Mouse (Mus musculus): ENCODE results near the gene Arhgap15. TPM values are rescaled to one million over a fixed set of nuclear protein-coding genes. Genes with fewer than 3 reads are reported as not detected.

Arhgap15 gene
- polyA plus RNA-seq, 1 experiment from 2014 or later: 0.20 TPM

DNA sequence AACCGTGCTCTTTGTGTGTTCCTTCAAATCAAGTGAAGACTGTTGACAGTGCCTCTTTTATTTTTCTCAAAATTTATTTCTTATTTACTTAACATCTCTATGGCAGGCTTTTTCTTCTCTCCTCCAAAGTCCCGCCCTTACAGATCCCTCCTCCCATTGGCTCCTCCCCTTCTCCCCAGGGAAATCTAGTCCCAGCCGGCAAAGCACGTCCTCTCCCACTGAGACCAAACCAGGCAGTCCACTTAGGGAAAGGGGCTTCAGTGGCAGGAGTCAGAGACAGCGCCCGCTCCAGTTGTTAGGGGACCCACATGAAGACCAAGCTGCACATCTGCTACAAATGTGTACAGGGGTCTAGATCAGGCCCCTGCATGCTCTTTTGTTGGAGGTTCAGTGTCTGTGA lies 569.8 kb downstream of the Arhgap15 start:
- H3K27me3 ChIP-seq (ENCODE audit: control insufficient read depth, insufficient read depth, low read length): no peaks in the 10 kb centered on the region
- ATAC-seq (replicated peaks; ENCODE audit: low FRiP score) (no peak), DNase-seq (ENCODE audit: low spot score) (no peak)
- 65% methylated on average over 6 of the region's 6 CpGs for WGBS
- no peaks in the 10 kb centered on the region for H3K36me3 ChIP-seq (ENCODE audit: control insufficient read depth, insufficient read depth, low read length)
- H3K9ac ChIP-seq (ENCODE audit: low read length): no peak overlapping the region
- no peak overlapping the region for H3K4me3 ChIP-seq (ENCODE audit: low read depth, low read length)
- H3K27ac ChIP-seq (ENCODE audit: low read depth, low read length): no peak overlapping the region
- no peak overlapping the region for H3K4me2 ChIP-seq (ENCODE audit: low read depth, low read length, severe bottlenecking)
- no peaks in the 10 kb centered on the region for H3K9me3 ChIP-seq (ENCODE audit: control insufficient read depth, low read length)
- H3K4me1 ChIP-seq (replicated peaks; ENCODE audit: control insufficient read depth, insufficient read depth, low read length): no peaks in the 10 kb centered on the region

- H3K9ac ChIP-seq (ENCODE audit: low read length): no peak overlapping the region
- DNase-seq (ENCODE audit: low spot score): no peak
- 91% methylated on average over 4 of the region's 4 CpGs for WGBS
- no peak for ATAC-seq (replicated peaks; ENCODE audit: low FRiP score)
- no peaks in the 10 kb centered on the region for H3K9me3 ChIP-seq (ENCODE audit: control insufficient read depth, low read length)
- H3K27ac ChIP-seq (ENCODE audit: low read depth, low read length): no peak overlapping the region
- no peaks in the 10 kb centered on the region for H3K4me1 ChIP-seq (replicated peaks; ENCODE audit: control insufficient read depth, insufficient read depth, low read length)
- H3K4me2 ChIP-seq (ENCODE audit: low read depth, low read length, severe bottlenecking): no peak overlapping the region
- no peak overlapping the region for H3K4me3 ChIP-seq (ENCODE audit: low read depth, low read length)
- H3K36me3 ChIP-seq (ENCODE audit: control insufficient read depth, insufficient read depth, low read length): no peaks in the 10 kb centered on the region
- H3K27me3 ChIP-seq (ENCODE audit: control insufficient read depth, insufficient read depth, low read length): no peaks in the 10 kb centered on the region
Measured at GRCm38 (mm10) chr2:44319479-44319878, 570.9 kb downstream of the Arhgap15 start.

- DNase-seq (ENCODE audit: low spot score): no peak
- Histone ChIP-seq H3K4me2 (ENCODE audit: low read depth, low read length, severe bottlenecking) (no peak overlapping the region), H3K4me1 (replicated peaks; ENCODE audit: control insufficient read depth, insufficient read depth, low read length) (no peaks in the 10 kb centered on the region), H3K9me3 (ENCODE audit: control insufficient read depth, low read length) (no peaks in the 10 kb centered on the region), H3K9ac (ENCODE audit: low read length) (no peak overlapping the region), H3K4me3 (ENCODE audit: low read depth, low read length) (no peak overlapping the region), H3K27me3 (ENCODE audit: control insufficient read depth, insufficient read depth, low read length) (no peaks in the 10 kb centered on the region), H3K27ac (ENCODE audit: low read depth, low read length) (no peak overlapping the region), H3K36me3 (ENCODE audit: control insufficient read depth, insufficient read depth, low read length) (no peaks in the 10 kb centered on the region)
- WGBS: 99% methylated on average over 4 of the region's 4 CpGs
- no peak for ATAC-seq (replicated peaks; ENCODE audit: low FRiP score)
Measured at GRCm38 (mm10) chr2:44323813-44324212, 575.2 kb downstream of the Arhgap15 start.

GRCm38 (mm10) chr2:44333295-44333694 lies 584.7 kb downstream of the Arhgap15 start:
- Histone ChIP-seq H3K36me3 (ENCODE audit: control insufficient read depth, insufficient read depth, low read length) (no peaks in the 10 kb centered on the region), H3K4me2 (ENCODE audit: low read depth, low read length, severe bottlenecking) (no peak overlapping the region), H3K4me3 (ENCODE audit: low read depth, low read length) (no peak overlapping the region), H3K9ac (ENCODE audit: low read length) (no peak overlapping the region), H3K27me3 (ENCODE audit: control insufficient read depth, insufficient read depth, low read length) (no peaks in the 10 kb centered on the region), H3K27ac (ENCODE audit: low read depth, low read length) (no peak overlapping the region), H3K9me3 (ENCODE audit: control insufficient read depth, low read length) (no peaks in the 10 kb centered on the region), H3K4me1 (replicated peaks; ENCODE audit: control insufficient read depth, insufficient read depth, low read length) (no peaks in the 10 kb centered on the region)
- 87% methylated on average over 4 of the region's 4 CpGs for WGBS
- DNase-seq (ENCODE audit: low spot score) (no peak), ATAC-seq (replicated peaks; ENCODE audit: low FRiP score) (no peak)

DNA sequence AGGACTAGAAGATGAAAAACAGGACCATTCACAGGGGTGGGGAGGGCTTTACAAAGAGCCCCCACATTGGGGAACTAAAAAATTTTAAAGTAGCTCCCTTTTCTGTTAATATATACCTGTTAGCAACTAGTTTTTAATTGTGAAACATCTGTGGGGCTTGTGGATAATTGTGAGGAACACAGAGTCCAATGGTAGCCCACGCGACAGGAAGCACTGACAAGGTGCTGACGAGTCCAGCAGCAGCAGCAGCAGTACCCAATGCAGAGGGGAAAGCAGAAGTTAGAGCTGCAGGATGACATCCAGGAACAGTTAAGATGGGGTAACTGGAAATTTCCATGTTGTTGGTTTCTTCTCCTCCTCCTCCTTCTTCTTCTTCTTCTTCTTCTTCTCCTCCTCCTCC lies 585.4 kb downstream of the Arhgap15 start:
- no peak for DNase-seq (ENCODE audit: low spot score)

GRCm38 (mm10) chr2:44334517-44334916 lies 585.9 kb downstream of the Arhgap15 start:
- Histone ChIP-seq H3K9ac (ENCODE audit: low read length) (no peak overlapping the region), H3K27me3 (ENCODE audit: control insufficient read depth, insufficient read depth, low read length) (no peaks in the 10 kb centered on the region), H3K27ac (ENCODE audit: low read depth, low read length) (no peak overlapping the region)

More for the DNA sequence above, 585.4 kb downstream of the Arhgap15 start:
- H3K27ac ChIP-seq (ENCODE audit: low read depth, low read length): no peak overlapping the region
- no peaks in the 10 kb centered on the region for H3K27me3 ChIP-seq (ENCODE audit: control insufficient read depth, insufficient read depth, low read length)
- H3K4me1 ChIP-seq (replicated peaks; ENCODE audit: control insufficient read depth, insufficient read depth, low read length): no peaks in the 10 kb centered on the region
- no peak overlapping the region for H3K4me3 ChIP-seq (ENCODE audit: low read depth, low read length)
- no peak overlapping the region for H3K4me2 ChIP-seq (ENCODE audit: low read depth, low read length, severe bottlenecking)
- WGBS: 83% methylated on average over 3 of the region's 3 CpGs
- no peak for ATAC-seq (replicated peaks; ENCODE audit: low FRiP score)
- H3K9ac ChIP-seq (ENCODE audit: low read length): no peak overlapping the region
- H3K9me3 ChIP-seq (ENCODE audit: control insufficient read depth, low read length): no peaks in the 10 kb centered on the region
- no peaks in the 10 kb centered on the region for H3K36me3 ChIP-seq (ENCODE audit: control insufficient read depth, insufficient read depth, low read length)

GRCm38 (mm10) chr2:44336720-44337354 lies 588.2 kb downstream of the Arhgap15 start:
- DNase-seq (ENCODE audit: low spot score): peak; percentile 50
- 59% methylated on average over 5 of the region's 5 CpGs for WGBS
- ATAC-seq (replicated peaks; ENCODE audit: low FRiP score): peak; percentile 69; the same call in 1 of the 2 replicates

More at GRCm38 (mm10) chr2:44334517-44334916, 585.9 kb downstream of the Arhgap15 start:
- Histone ChIP-seq H3K9me3 (ENCODE audit: control insufficient read depth, low read length) (no peaks in the 10 kb centered on the region), H3K36me3 (ENCODE audit: control insufficient read depth, insufficient read depth, low read length) (no peaks in the 10 kb centered on the region), H3K4me3 (ENCODE audit: low read depth, low read length) (no peak overlapping the region), H3K4me2 (ENCODE audit: low read depth, low read length, severe bottlenecking) (no peak overlapping the region), H3K4me1 (replicated peaks; ENCODE audit: control insufficient read depth, insufficient read depth, low read length) (no peaks in the 10 kb centered on the region)
- no peak for DNase-seq (ENCODE audit: low spot score)
- 43% methylated on average over 2 of the region's 2 CpGs for WGBS
- ATAC-seq (replicated peaks; ENCODE audit: low FRiP score): no peak

GRCm38 (mm10) chr2:44338467-44338866 lies 589.8 kb downstream of the Arhgap15 start:
- Histone ChIP-seq H3K27me3 (ENCODE audit: control insufficient read depth, insufficient read depth, low read length) (no peaks in the 10 kb centered on the region), H3K4me3 (ENCODE audit: low read depth, low read length) (no peak overlapping the region), H3K36me3 (ENCODE audit: control insufficient read depth, insufficient read depth, low read length) (no peaks in the 10 kb centered on the region), H3K4me1 (replicated peaks; ENCODE audit: control insufficient read depth, insufficient read depth, low read length) (no peaks in the 10 kb centered on the region), H3K4me2 (ENCODE audit: low read depth, low read length, severe bottlenecking) (no peak overlapping the region), H3K9me3 (ENCODE audit: control insufficient read depth, low read length) (no peaks in the 10 kb centered on the region), H3K9ac (ENCODE audit: low read length) (no peak overlapping the region), H3K27ac (ENCODE audit: low read depth, low read length) (no peak overlapping the region)
- DNase-seq (ENCODE audit: low spot score) (no peak), ATAC-seq (replicated peaks; ENCODE audit: low FRiP score) (no peak)
- 97% methylated on average over 6 of the region's 6 CpGs for WGBS

More at GRCm38 (mm10) chr2:44336720-44337354, 588.2 kb downstream of the Arhgap15 start:
- no peaks in the 10 kb centered on the region for H3K36me3 ChIP-seq (ENCODE audit: control insufficient read depth, insufficient read depth, low read length)
- no peak overlapping the region for H3K9ac ChIP-seq (ENCODE audit: low read length)
- no peaks in the 10 kb centered on the region for H3K9me3 ChIP-seq (ENCODE audit: control insufficient read depth, low read length)
- no peak overlapping the region for H3K27ac ChIP-seq (ENCODE audit: low read depth, low read length)
- H3K4me1 ChIP-seq (replicated peaks; ENCODE audit: control insufficient read depth, insufficient read depth, low read length): no peaks in the 10 kb centered on the region
- H3K4me2 ChIP-seq (ENCODE audit: low read depth, low read length, severe bottlenecking): no peak overlapping the region
- no peaks in the 10 kb centered on the region for H3K27me3 ChIP-seq (ENCODE audit: control insufficient read depth, insufficient read depth, low read length)
- no peak overlapping the region for H3K4me3 ChIP-seq (ENCODE audit: low read depth, low read length)

DNA sequence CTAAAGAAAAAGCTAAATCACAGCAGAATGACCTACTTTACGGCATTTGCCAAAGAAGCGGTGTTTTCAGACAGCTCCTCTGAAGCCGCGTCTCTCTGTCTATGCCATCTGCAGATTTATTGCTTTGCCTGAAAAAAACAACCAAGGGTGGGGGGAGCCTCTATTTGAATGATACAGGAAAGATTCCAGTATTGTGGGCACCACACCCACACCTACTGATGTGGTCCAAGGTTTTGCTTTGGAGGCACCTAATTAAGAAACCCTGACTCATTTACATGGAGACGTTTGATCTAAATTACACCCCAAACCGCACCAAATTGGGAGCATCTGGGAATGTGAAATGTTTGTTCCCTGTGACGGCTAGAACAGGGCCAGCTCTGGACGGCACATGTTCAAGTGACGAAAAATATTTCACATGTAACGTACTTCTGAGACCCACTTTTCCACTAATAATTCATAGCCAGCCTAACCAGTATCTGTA lies 592.5 kb downstream of the Arhgap15 start:
- ATAC-seq (replicated peaks; ENCODE audit: low FRiP score): no peak
- DNase-seq (ENCODE audit: low spot score): no peak
- H3K9ac ChIP-seq (ENCODE audit: low read length): no peak overlapping the region

More for the DNA sequence above, 592.5 kb downstream of the Arhgap15 start:
- Histone ChIP-seq H3K9me3 (ENCODE audit: control insufficient read depth, low read length) (no peaks in the 10 kb centered on the region), H3K27me3 (ENCODE audit: control insufficient read depth, insufficient read depth, low read length) (no peaks in the 10 kb centered on the region), H3K4me2 (ENCODE audit: low read depth, low read length, severe bottlenecking) (no peak overlapping the region), H3K4me1 (replicated peaks; ENCODE audit: control insufficient read depth, insufficient read depth, low read length) (no peaks in the 10 kb centered on the region), H3K36me3 (ENCODE audit: control insufficient read depth, insufficient read depth, low read length) (no peaks in the 10 kb centered on the region), H3K27ac (ENCODE audit: low read depth, low read length) (no peak overlapping the region), H3K4me3 (ENCODE audit: low read depth, low read length) (no peak overlapping the region)
- 84% methylated on average over 10 of the region's 10 CpGs for WGBS

Data from forebrain, embryonic 11.5 days (tissue).